Mouse (Mus musculus): ENCODE measurements around the gene Lima1.
A peak's percentile ranks its signal among the peaks of the same experiment; 100 is the strongest.
"Not testable (repeated sequence)": the region's sequence is repeated elsewhere in the genome, so short reads cannot be mapped to it uniquely, and the experiment has no call there.

The Lima1 gene

GRCm38 (mm10) chr15:99833648-99834454 is 41.4 kb downstream of the Lima1 start:
- no peak for DNase-seq

GRCm38 (mm10) chr15:99831535-99831934 is 43.7 kb downstream of the Lima1 start:
- peak in 1 of 2 experiments; percentile 38 for DNase-seq

- no peak for DNase-seq
Measured at GRCm38 (mm10) chr15:99828061-99828460, 47.2 kb downstream of the Lima1 start.

GRCm38 (mm10) chr15:99826210-99826888 is 48.9 kb downstream of the Lima1 start:
- DNase-seq: no peak

GRCm38 (mm10) chr15:99825211-99825610 is 50.0 kb downstream of the Lima1 start:
- no peak for DNase-seq

- peak in 1 of 2 experiments; percentile 33 for DNase-seq
Measured at GRCm38 (mm10) chr15:99823322-99823898, 51.8 kb downstream of the Lima1 start.

GRCm38 (mm10) chr15:99822501-99822900 is 52.8 kb downstream of the Lima1 start:
- not testable (repeated sequence) for DNase-seq

GRCm38 (mm10) chr15:99819621-99820279 is 55.5 kb downstream of the Lima1 start:
- peak; percentile 68 to 74 for DNase-seq

- DNase-seq: no peak
Measured at GRCm38 (mm10) chr15:99819109-99819440, 56.2 kb downstream of the Lima1 start.

GRCm38 (mm10) chr15:99818321-99819108 is 56.7 kb downstream of the Lima1 start:
- DNase-seq: peak in 1 of 2 experiments; percentile 54

- DNase-seq: no peak
Measured at GRCm38 (mm10) chr15:99817343-99818235, 57.7 kb downstream of the Lima1 start.

GRCm38 (mm10) chr15:99815999-99816398 is 59.3 kb downstream of the Lima1 start:
- no peak for DNase-seq

GRCm38 (mm10) chr15:99814554-99815260 is 60.5 kb downstream of the Lima1 start:
- DNase-seq: peak; percentile 48 to 75

- no peak for DNase-seq
Measured at GRCm38 (mm10) chr15:99813639-99814038, 61.6 kb downstream of the Lima1 start.

- DNase-seq: no peak
Measured at GRCm38 (mm10) chr15:99812097-99812496, 63.2 kb downstream of the Lima1 start.

- peak; percentile 21 to 63 for DNase-seq
Measured at GRCm38 (mm10) chr15:99807776-99808735, 67.2 kb downstream of the Lima1 start.

- no peak for DNase-seq
Measured at GRCm38 (mm10) chr15:99806171-99806570, 69.1 kb downstream of the Lima1 start.

GRCm38 (mm10) chr15:99805673-99806072 is 69.6 kb downstream of the Lima1 start:
- no peak for DNase-seq

- DNase-seq: peak; percentile 56 to 66
Measured at GRCm38 (mm10) chr15:99803186-99803644, 72.0 kb downstream of the Lima1 start.

Measured in lung, postnatal 4 days (tissue).